Mouse (Mus musculus) layer of hippocampus, adult 9-11 months (tissue): Measurements from ENCODE around the gene Gpx3.
A peak's percentile ranks its signal among the peaks of the same experiment; 100 is the strongest.
"Not testable (repeated sequence)": the region's sequence is repeated elsewhere in the genome, so short reads cannot be mapped to it uniquely, and the experiment has no call there.

Source experiments
- DNase-seq: peaks from one replicate; pipeline ENCODE4 v3.0.0; 2022

The Gpx3 gene

GRCm38 (mm10) chr11:54940056-54940455 is 37.8 kb downstream of the Gpx3 start:
- no peak for DNase-seq

GRCm38 (mm10) chr11:54944702-54945101 is 42.4 kb downstream of the Gpx3 start:
- no peak for DNase-seq

GRCm38 (mm10) chr11:54949717-54950116 is 47.5 kb downstream of the Gpx3 start:
- DNase-seq = no peak

- no peak for DNase-seq
These were observed 48.4 kb downstream of the Gpx3 start for GRCm38 (mm10) chr11:54950684-54951083.

GRCm38 (mm10) chr11:54952651-54953050 is 50.4 kb downstream of the Gpx3 start:
- no peak for DNase-seq

- DNase-seq = no peak
These were observed 51.8 kb downstream of the Gpx3 start for GRCm38 (mm10) chr11:54953993-54954446.

- DNase-seq = no peak
These were observed 52.5 kb downstream of the Gpx3 start for GRCm38 (mm10) chr11:54954716-54955115.

- not testable (repeated sequence) for DNase-seq
These were observed 53.1 kb downstream of the Gpx3 start for GRCm38 (mm10) chr11:54955400-54955734.

- peak; percentile 98 for DNase-seq
These were observed 53.7 kb downstream of the Gpx3 start for GRCm38 (mm10) chr11:54955735-54956480.

- no peak for DNase-seq
These were observed 54.7 kb downstream of the Gpx3 start for GRCm38 (mm10) chr11:54956912-54957311.

- DNase-seq = not testable (repeated sequence)
These were observed 55.5 kb downstream of the Gpx3 start for GRCm38 (mm10) chr11:54957708-54958107.

- DNase-seq = no peak
These were observed 56.4 kb downstream of the Gpx3 start for GRCm38 (mm10) chr11:54958571-54959073.
